Mouse (Mus musculus) CH12.LX (cell line): ENCODE measurements around the gene Gm21992.

Experiments
- MYC ChIP-seq: IDR thresholded peaks from 2 replicates; pipeline ENCODE4 v1.6.1; 2011; ENCODE audit warnings: low read depth, mild to moderate bottlenecking, improper control_type of control experiment, low read length
- RCOR1 ChIP-seq: conservative IDR thresholded peaks from 2 replicates; pipeline ENCODE4 v1.6.1; 2012; ENCODE audit warnings: low read depth, mild to moderate bottlenecking, inconsistent platforms, low read length, improper control_type of control experiment
- TBP ChIP-seq: conservative IDR thresholded peaks from 2 replicates; pipeline ENCODE4 v1.6.1; 2011; ENCODE audit warnings: low read depth, low read length, improper control_type of control experiment

DNA sequence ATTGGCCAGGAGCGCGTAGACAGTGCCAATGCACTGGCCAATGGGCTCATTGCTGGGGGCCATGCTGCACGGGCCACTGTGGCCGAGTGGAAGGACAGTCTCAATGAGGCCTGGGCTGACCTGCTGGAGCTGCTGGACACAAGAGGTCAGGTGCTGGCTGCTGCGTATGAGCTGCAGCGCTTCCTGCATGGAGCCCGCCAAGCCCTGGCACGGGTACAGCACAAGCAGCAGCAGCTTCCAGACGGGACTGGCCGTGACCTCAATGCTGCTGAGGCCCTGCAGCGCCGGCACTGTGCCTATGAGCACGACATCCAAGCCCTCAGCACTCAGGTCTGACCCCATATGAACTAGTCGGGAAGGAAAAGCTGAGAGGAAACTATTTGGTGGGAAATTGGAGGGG, 64.8 kb downstream of the Gm21992 start:
- TF ChIP-seq RCOR1, result no peak
- TF ChIP-seq TBP, result no peak
- no peak for TF ChIP-seq MYC
